Mouse (Mus musculus) olfactory bulb, adult 2 months (tissue): ENCODE data around the gene Acot3. TPM values are rescaled to one million over a fixed set of nuclear protein-coding genes. Genes with fewer than 3 reads are reported as not detected.
"Not testable (repeated sequence)": the region's sequence is repeated elsewhere in the genome, so short reads cannot be mapped to it uniquely, and the experiment has no call there.

Source experiments
- H3K27ac ChIP-seq: fragments of 200-500 bp; 2 replicates; pipeline ENCODE4 v1.5.1; 2012; ENCODE audit warnings: low read depth, low read length; ENCODE audit not compliant: insufficient read depth
- H3K4me1 ChIP-seq: fragments of 200-500 bp; 2 replicates; pipeline ENCODE4 v1.6.1; 2012; ENCODE audit warnings: low read length; ENCODE audit not compliant: control insufficient read depth, insufficient read depth
- H3K4me3 ChIP-seq: fragments of 200-500 bp; 2 replicates; pipeline ENCODE4 v1.5.1; 2012; ENCODE audit warnings: mild to moderate bottlenecking, low read depth, low read length, moderate library complexity; ENCODE audit not compliant: insufficient read depth
- CTCF ChIP-seq: fragments of 200-500 bp; IDR thresholded peaks from 2 replicates; pipeline ENCODE4 v1.5.1; 2012; ENCODE audit warnings: low read depth, mild to moderate bottlenecking, low read length, moderate library complexity; ENCODE audit not compliant: insufficient read depth
- POLR2A ChIP-seq: fragments of 200-500 bp; IDR thresholded peaks from 2 replicates; pipeline ENCODE4 v1.6.1; 2012; ENCODE audit warnings: mild to moderate bottlenecking, low read depth, low read length, moderate library complexity; ENCODE audit not compliant: insufficient read depth
- WGBS: fragments of 180-500 bp; shearing (Covaris S2); methylation state at CpG from one replicate; pipeline ENCODE4 v1.1.7; 2018; 5-methylcytosine and 5-hydroxymethylcytosine counted together
- polyA plus RNA-seq: library from polyadenylated mRNA; stranded (reverse); fragments of >200 nt; gene quantifications from 2 replicates; pipeline ENCODE4 v1.2.4, GENCODE M21; 2012; ENCODE audit warnings: low replicate concordance; ENCODE audit not compliant: missing spikeins, insufficient read depth, insufficient read length

Gene Acot3
- polyA plus RNA-seq = not detected in 2 replicates

DNA sequence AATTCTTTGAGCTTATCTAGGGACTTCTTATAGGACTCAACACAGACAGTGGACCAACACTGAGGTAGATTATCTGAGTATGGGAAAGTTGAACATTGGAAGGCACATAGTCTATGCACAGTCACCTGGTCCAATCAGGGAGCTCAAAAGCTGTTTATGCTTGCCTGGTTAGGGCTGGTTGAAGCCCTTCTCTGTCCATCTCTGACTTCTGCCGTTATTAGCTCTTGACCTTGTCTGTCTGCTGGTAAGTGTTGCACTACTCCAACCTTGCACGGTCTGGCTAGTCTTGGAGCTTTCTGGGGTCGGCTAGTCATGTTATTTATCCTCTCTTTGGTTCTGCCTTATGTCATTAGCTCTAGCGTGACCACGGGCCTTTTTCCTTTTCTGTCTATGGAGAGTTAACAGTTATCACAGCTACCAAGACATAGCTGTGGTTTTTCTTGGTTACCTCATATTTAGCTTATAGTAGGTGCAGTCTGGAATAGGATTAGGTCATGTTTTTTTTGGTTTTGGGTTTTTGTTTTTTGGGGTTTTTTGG is at the start of gene Acot3:
Gene Acot3, plus strand, starts transcription at position 208 of the 538 bp plus-strand sequence.
- WGBS = 92% methylated on average over 5 of the region's 5 CpGs
- Histone ChIP-seq H3K4me1 (peaks cover 6% of the 10 kb centered on the region; the same call in 1 of the 2 replicates), H3K4me3 (no peak within 1 kb of the TSS), H3K27ac (no peak within 1 kb of the TSS)
- TF ChIP-seq POLR2A = no peak
- TF ChIP-seq CTCF = no peak

DNA sequence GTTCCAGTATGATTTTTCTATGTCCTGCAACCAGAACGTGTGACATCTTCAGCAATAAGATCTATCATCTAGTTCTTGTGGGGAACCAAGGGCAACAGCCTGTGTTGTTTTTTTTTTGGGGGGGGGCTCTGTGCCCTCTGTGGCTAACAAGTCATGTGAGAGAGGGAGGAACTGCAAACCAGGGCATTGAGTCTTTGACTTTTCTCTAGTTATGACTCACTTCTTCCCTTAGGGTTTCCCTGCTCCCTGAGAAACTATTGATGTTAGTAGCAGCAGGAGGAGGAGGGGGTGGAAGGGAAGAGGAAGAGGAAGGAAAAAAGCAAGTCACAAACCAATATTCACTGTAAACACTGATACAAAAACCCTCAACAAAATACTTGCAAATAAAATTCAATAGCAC is 48.1 kb upstream of the Acot3 start:
- WGBS = 81% methylated on average over 1 of the region's 1 CpGs
- H3K4me1 ChIP-seq = no peaks in the 10 kb centered on the region

DNA sequence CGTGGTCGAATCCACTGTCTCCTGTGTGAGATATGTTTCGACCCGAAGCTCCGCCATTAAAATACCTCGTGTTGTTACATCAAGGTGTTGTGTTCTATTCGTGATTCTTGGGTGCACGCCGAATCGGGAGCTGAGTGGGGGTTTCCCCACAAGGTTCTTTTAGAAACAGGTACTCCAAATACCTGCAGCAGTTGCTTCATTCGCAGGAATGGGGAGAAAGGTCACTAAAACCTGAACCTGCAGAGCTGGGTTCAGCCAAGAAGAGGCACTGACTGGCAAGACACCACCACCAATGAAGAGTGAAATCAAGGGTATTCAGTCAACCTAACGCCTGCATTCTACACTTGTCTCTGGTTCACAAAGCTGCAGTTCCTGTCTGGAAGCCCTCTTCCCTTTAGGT is 43.7 kb upstream of the Acot3 start:
- WGBS = 89% methylated on average over 12 of the region's 12 CpGs
- H3K27ac ChIP-seq = no peak overlapping the region

More for the DNA sequence above, 48.1 kb upstream of the Acot3 start:
- H3K27ac ChIP-seq = no peak overlapping the region
- H3K4me3 ChIP-seq = no peak overlapping the region
- TF ChIP-seq CTCF = no peak
- TF ChIP-seq POLR2A = no peak

DNA sequence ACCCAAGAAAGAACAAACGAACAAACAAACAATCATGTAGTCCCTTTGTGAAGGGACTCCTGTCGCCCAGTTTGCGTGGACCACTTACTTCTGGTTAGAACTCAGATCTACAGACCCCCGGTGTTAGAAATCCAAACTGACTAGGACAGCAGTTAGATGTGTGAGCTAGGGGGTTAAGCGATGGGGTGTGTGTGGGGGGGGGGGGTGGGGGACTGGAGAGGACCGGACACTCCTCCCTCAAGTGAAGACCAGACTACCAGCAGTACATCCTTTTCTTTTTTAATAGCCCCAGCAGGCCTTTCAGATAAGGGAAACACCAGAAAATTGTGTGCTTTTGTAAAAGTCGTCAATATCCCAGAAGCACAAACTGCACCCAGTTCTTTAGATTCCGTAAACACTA is 43.2 kb upstream of the Acot3 start:
- TF ChIP-seq POLR2A = no peak
- TF ChIP-seq CTCF = no peak
- 45% methylated on average over 8 of the region's 8 CpGs for WGBS
- Histone ChIP-seq H3K4me3 (no peak overlapping the region), H3K4me1 (peaks cover 12% of the 10 kb centered on the region), H3K27ac (no peak overlapping the region)

More for the DNA sequence above, 43.7 kb upstream of the Acot3 start:
- H3K4me3 ChIP-seq = no peak overlapping the region
- TF ChIP-seq POLR2A (no peak), CTCF (no peak)
- H3K4me1 ChIP-seq = peaks cover 12% of the 10 kb centered on the region

DNA sequence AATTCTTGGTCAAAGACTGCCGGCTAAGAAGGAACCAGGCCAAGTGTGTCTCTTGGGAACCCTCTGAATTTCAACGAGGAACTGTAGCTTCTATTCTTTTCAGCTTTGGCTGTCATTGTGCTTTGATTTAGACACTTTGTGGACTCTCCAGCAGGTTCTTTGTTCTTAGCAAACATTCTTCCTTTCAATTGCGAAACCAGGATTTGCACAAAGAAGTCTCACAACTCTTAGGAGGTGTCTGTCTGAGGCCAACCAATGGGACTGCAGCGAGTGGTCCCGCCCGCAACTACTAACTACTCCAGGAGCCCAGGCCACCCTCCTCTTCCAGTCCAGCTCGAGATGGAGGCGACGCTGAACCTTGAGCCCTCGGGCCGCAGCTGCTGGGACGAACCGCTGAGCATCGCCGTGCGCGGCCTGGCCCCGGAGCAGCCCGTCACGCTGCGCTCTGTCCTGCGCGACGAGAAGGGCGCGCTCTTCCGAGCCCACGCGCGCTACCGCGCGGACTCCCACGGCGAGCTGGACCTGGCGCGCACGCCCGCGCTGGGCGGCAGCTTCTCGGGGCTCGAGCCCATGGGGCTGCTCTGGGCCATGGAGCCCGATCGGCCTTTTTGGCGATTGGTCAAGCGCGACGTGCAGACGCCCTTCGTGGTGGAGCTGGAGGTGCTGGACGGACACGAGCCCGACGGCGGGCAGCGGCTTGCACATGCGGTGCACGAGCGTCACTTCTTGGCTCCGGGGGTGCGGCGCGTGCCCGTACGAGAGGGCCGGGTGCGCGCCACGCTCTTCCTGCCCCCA is 42.6 kb upstream of the Acot3 start, which contains the start of gene Acot1:
Gene Acot1, plus strand, starts transcription at position 320 of the 795 bp plus-strand sequence.
- 2% methylated on average over 62 of the region's 70 CpGs for WGBS
- peaks cover 12% of the 10 kb centered on the region for H3K4me1 ChIP-seq
- not testable (repeated sequence) for H3K27ac ChIP-seq
- peak within 1 kb of the TSS; percentile 52 for H3K4me3 ChIP-seq

DNA sequence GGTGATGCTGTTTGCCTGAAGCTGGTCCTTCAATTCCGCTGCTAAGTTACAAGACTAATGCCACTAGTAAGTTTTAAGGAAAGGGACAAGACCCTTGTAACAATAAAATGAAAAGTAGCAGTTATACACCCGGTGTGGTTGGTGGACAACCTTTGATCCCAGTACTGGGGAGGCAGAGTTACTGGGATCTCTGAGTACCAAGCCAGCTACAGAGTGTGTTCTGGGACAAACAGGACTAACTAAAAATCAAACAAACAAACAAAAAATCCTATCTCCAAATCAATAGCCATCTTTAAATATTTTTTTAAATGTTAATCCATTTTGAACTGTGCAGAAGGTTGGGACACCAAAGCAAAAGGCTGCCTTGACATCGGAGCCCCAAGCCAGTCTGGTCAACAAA is 41.7 kb upstream of the Acot3 start:
- H3K27ac ChIP-seq = no peak overlapping the region
- TF ChIP-seq CTCF (no peak), POLR2A (no peak)
- H3K4me3 ChIP-seq = 0 out of 2 replicates have a peak overlapping the region, but pooled peaks have one; percentile 52
- H3K4me1 ChIP-seq = peaks cover 12% of the 10 kb centered on the region
- WGBS = 67% methylated on average over 3 of the region's 3 CpGs

DNA sequence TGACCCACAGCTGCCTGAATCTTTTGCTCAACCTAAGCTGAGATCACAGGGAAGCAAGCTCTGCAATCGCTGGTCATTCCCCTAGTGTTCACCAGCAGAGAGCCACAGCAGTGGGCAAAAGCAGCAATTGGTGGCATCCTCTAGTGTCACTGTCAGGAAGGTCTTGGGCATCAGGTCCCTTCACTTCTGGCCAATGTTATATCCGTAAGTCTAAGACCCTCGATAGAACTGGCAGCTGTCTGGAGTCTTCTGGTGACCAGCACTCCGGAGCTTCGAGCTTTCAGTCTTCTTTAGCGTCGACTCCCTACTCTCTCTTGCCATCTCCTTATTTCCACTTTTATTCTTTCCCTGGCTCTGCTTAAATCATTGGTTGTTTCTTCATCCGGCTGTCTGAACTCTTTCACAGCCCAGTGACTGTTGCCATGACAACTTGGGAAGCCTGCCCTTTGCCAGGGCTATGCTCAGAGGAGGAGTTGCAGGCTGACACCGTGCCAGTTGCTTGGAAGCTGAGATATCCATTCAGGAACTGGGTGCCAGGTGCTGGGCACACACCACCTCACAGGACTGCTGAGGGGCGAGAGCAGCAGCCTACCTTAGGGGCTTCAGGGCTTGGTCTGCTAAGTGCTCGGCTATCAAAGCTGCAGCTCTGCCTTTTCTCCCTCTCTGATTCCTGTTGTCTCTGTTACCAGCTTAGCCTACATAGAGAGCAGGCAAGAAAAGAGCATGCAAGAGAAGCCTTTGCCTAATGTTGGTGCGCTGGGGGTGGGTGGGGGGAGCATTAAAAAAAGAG is 40.5 kb upstream of the Acot3 start:
- Histone ChIP-seq H3K4me1 (peaks cover 12% of the 10 kb centered on the region), H3K27ac (peak overlapping the region; percentile 34), H3K4me3 (no peak overlapping the region)
- 10% methylated on average over 12 of the region's 12 CpGs for WGBS
- TF ChIP-seq CTCF = no peak
- TF ChIP-seq POLR2A = no peak

DNA sequence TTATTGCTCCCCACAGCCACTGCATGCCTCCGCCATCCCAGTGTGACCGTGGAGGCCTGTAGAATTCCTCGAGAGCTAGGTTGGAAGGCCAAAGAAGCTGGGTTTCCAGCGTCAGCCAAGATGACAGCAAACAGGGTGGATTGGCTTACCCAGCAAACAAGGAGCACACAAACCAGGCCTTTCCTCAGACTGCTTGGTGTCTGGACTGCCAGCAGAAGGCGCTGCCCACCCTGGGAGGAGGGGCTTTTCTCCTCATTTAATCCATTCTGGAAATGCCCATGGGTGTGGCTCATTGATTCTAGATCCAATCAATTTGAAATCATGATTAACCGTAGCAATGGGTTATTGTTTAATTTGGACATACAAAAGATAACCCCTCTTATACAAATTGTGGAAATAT is 38.8 kb upstream of the Acot3 start:
- Histone ChIP-seq H3K27ac (no peak overlapping the region), H3K4me3 (no peak overlapping the region), H3K4me1 (peaks cover 12% of the 10 kb centered on the region)
- TF ChIP-seq POLR2A = no peak
- no peak for TF ChIP-seq CTCF
- WGBS = 65% methylated on average over 6 of the region's 6 CpGs

DNA sequence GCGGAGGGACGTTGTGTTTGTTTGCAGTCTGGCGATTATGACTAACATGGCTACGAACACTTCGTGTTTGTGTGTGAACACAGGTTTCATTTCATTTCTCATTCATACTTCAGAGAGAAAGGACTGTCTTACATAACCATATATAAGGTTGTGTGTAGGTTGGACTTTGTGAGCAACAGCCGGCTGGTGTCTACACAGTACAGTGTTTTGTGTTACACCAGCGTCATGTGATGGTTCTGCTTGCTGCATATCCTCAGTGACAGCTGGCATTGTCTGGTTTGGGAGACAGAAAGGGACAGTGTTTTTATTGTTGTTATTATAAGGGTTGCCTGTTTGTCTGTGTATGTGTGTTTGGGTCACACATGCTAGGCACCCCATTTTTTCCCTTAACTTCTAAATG is 38.2 kb upstream of the Acot3 start:
- Histone ChIP-seq H3K4me1 (peaks cover 12% of the 10 kb centered on the region), H3K4me3 (no peak overlapping the region), H3K27ac (no peak overlapping the region)
- 87% methylated on average over 7 of the region's 7 CpGs for WGBS
- TF ChIP-seq POLR2A (no peak), CTCF (no peak)

DNA sequence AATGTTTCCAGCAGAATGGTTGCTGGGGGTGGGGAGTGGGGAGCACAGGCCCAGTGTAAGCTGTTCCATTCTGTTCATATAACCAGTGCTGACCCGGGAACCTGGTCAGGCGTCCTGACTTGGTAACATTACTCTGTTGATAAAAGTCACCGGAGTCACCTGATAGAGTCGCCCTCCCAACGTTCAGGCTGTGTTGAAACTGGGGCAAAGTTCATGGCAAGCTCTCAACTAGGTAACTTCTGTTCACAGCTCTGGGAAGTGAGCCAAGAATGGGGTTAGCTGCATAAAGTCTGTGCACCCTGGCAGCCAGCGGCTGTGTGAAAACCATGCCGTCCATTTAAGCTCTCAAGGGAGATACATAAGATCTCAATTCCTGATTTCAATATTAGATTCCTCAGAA is 31.4 kb upstream of the Acot3 start:
- WGBS = 25% methylated on average over 7 of the region's 7 CpGs
- not testable (repeated sequence) for H3K27ac ChIP-seq, H3K4me1 ChIP-seq, H3K4me3 ChIP-seq

DNA sequence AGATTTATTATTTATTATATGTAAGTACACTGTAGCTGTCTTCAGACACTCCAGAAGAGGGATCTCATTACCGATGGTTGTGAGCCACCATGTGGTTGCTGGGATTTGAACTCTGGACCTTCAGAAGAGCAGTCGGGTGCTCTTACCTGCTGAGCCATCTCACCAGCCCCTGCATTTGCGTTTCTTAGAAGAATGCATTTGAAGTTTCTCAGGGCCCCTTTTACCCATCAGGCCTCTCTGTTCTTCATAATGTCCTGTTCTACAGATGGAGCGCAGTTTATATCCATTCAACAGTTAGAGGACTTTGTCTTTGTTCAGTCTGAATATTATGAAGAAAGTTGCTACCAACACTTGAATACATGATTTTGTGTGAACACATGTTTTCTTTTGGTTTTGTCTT is 29.7 kb upstream of the Acot3 start:
- H3K27ac ChIP-seq, H3K4me1 ChIP-seq, H3K4me3 ChIP-seq: not testable (repeated sequence)
- 94% methylated on average over 4 of the region's 4 CpGs for WGBS
